ENCODE assay signal across 8 mouse cellular contexts in genomic region chr4:109430854-109431253, GRCm38 (mm10). TPM values are rescaled to one million over a fixed set of nuclear protein-coding genes. Genes with fewer than 3 reads are reported as not detected.
DNase-seq lines count a peak whose midpoint lies in the region; TF ChIP-seq lines count a peak whose summit lies in the region.

No protein-coding gene starts in this region.

- peak; percentile 57 for TF ChIP-seq CTCF in C2C12 (IDR thresholded peaks at IDR 0.05; ENCODE audit: control insufficient read depth, insufficient read depth, insufficient read length)

- H3K27me3 ChIP-seq in C2C12 (ENCODE audit: control insufficient read depth, insufficient read depth, insufficient read length): no peaks in the 10 kb centered on the region

- peak; percentile 94 for DNase-seq in R1 (ENCODE audit: low read depth, low spot score)
- DNase-seq in cerebellum, postnatal 36 days: peak; percentile 48 to 60
- peak; percentile 48 to 49 for DNase-seq in heart, adult 9 months (ENCODE audit: low spot score in 2 of 2)
- peak; percentile 57 for DNase-seq in kidney, adult 8-10 months
- DNase-seq in lung, adult 18-20 months: peak; percentile 84 to 87
- peak; percentile 59 for DNase-seq in retina, postnatal 1 day
- no peak for DNase-seq in frontal cortex, postnatal 14 days (ENCODE audit: low spot score in 2 of 2)

- H3K4me3 ChIP-seq in C2C12 (ENCODE audit: insufficient read depth, poor library complexity, severe bottlenecking): no peak overlapping the region

- H3ac ChIP-seq in C2C12 (ENCODE audit: control insufficient read depth, insufficient read length, low read depth): no peak overlapping the region

- H3K79me2 ChIP-seq in C2C12 (ENCODE audit: control insufficient read depth, insufficient read depth): no peaks in the 10 kb centered on the region

- no peaks in the 10 kb centered on the region for H3K79me3 ChIP-seq in C2C12 (ENCODE audit: low read depth)

- H3K36me3 ChIP-seq in C2C12 (ENCODE audit: control insufficient read depth, insufficient read depth): no peaks in the 10 kb centered on the region

TF ChIP-seq in C2C12, 6 proteins besides CTCF, POLR2A, EP300 and RAD21:
- TF ChIP-seq MYOD1 (IDR thresholded peaks at IDR 0.05; ENCODE audit: control insufficient read depth, insufficient read length, low read depth) (no peak), USF1 (IDR thresholded peaks at IDR 0.05; ENCODE audit: low read depth) (no peak), FOSL1 (IDR thresholded peaks at IDR 0.05; ENCODE audit: insufficient read depth, low read length, poor library complexity, severe bottlenecking) (no peak), MAX (IDR thresholded peaks at IDR 0.05) (no peak), CEBPB (IDR thresholded peaks at IDR 0.05; ENCODE audit: low read depth) (no peak)

RNA-seq across cellular contexts. Expression of gene Ttc39a, which starts 24.4 kb away (rescaled TPM):
- polyA plus RNA-seq in C2C12 (2012; fragmentation: generic; extraction: Trizol): 0.42 TPM

RNA-seq across cellular contexts. Expression of gene Rnf11, which starts 53.7 kb away (rescaled TPM):
- polyA plus RNA-seq in C2C12 (2012; fragmentation: generic; extraction: Trizol): 26.9 TPM

Comparison
In these comparisons a context has a peak if more than half of its experiments do, and no peak if none do; other contexts are left out.
1. DNase-seq: peak in R1 (single experiment), cerebellum, postnatal 36 days (2 of 2), heart, adult 9 months (2 of 2), kidney, adult 8-10 months (2 of 2), lung, adult 18-20 months (2 of 2) and retina, postnatal 1 day (single experiment); none in frontal cortex, postnatal 14 days (0 of 2).